Mouse (Mus musculus): ENCODE results near the gene Wdfy4.

Gene Wdfy4

DNA sequence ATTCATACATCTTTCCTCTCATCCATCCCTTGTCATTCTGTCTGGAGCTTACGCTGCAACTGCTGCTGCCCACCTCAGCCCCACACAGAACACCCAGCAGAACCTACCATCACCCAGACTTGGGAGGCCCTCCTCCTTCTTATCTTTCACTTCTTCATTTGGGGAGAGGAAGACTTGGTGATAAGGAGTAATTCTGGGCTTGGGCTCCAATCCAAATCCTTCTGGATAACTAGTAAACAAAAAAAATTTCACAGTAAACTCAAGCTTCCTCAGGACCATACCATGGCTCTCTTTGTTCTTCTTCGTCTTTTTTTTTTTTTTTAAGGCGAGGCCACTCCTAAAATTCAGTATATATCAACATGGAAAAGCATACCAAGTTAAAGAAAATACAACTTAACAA lies 112.0 kb downstream of the Wdfy4 start:
- no peak for DNase-seq

- no peak for DNase-seq
These were observed 113.0 kb downstream of the Wdfy4 start for GRCm38 (mm10) chr14:33072351-33072750.

- DNase-seq: no peak
These were observed 117.6 kb downstream of the Wdfy4 start for GRCm38 (mm10) chr14:33067676-33068075.

- DNase-seq: no peak
These were observed 122.3 kb downstream of the Wdfy4 start for GRCm38 (mm10) chr14:33062996-33063395.

DNA sequence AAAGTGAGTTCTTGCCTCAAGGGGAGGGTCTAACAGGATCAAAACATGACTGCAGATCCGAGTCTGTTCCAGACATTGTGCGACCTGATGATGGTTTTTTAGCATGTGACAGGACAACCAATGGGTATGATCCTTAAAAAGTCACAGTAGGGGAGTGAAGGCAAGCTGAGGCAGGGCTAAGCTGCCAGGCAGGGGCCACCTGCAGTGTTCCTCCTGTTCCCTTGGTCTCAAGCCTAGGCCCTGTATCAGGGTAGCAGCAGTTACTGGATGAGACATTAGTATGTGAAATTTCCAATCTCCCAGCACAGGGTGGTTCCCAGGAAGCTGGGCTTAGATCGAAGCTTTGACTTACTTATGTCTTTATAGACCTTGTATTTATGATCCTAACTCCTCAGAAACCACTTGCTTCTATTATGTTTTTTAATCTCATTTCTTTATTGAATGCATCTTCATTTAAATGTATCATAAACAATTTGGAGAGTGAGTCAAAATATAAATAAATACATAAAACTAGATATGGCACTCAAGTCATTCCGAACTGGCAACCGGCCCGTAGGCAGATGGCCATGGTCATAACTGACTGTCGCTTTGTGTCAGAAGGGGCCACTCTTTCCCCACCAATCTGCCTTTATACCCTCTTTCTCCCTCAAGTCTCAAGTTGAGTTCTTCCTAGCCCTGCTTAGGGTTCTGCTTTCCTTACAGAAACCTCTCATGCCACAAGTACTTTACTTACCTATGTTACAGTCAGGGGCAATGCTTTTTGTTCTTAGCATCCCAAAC lies 126.2 kb downstream of the Wdfy4 start:
- DNase-seq: peak; percentile 76 to 79

DNA sequence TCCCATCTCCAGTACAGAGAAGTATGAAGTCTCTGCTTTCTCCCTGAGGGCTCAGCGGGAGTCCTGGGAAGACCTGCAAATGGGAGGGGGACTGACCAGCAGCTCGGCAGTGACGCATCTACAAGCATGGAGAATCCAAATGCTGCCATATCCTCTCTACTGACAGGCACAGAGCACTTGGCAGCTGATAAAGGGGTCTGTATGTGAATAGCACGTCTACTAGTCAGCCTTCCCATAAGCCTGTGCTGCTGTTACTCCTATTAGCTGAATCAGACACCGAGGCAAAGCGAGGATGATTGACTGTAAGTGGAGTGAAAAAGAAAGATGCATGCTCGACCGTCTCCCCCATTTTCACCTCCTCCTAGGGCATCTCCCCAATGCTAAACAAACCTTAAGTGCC lies 131.9 kb downstream of the Wdfy4 start:
- no peak for DNase-seq

DNA sequence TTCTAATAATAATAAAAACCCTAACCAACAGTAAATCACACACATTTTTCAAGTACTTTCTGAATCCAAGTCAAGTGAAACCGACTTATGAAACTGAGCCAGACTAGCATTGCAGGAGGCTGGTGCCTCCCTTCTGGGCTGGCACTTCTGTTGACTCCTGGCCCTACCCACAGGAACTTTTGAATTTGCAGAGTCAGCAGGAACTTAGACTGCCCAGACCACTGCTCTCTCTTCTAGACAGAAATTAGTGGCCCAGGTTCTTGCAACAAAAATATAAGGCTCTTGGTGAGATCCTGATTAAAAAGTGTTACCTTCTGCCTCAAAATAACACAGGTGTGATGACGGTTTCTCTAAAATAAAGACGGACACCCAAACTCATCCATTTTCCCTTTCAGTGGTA lies 140.1 kb downstream of the Wdfy4 start:
- DNase-seq: no peak

GRCm38 (mm10) chr14:33036811-33037210 lies 148.5 kb downstream of the Wdfy4 start:
- peak in 1 of 2 experiments; percentile 12 for DNase-seq

- no peak for DNase-seq
These were observed 149.9 kb downstream of the Wdfy4 start for GRCm38 (mm10) chr14:33035386-33035785.

DNA sequence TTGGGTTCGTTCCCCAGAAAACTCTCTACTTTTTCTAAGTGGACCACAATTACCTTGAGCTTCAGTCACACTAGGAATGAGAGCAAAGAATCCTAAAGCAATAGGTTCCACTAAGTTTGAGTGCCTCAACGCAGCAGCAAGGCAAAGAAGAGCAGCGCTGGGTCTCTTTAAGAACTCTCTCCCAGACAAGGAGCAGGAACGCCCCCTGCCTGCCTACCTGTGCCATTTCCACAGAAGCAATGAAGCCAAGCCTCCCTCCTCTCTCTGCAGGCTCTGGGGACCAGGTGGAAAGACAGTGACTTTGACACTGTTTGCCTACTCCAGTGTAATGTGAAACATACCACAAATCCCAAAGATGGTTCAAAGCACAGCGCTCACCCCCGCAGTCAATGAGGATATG lies 151.9 kb downstream of the Wdfy4 start:
- peak; percentile 52 to 76 for DNase-seq

DNA sequence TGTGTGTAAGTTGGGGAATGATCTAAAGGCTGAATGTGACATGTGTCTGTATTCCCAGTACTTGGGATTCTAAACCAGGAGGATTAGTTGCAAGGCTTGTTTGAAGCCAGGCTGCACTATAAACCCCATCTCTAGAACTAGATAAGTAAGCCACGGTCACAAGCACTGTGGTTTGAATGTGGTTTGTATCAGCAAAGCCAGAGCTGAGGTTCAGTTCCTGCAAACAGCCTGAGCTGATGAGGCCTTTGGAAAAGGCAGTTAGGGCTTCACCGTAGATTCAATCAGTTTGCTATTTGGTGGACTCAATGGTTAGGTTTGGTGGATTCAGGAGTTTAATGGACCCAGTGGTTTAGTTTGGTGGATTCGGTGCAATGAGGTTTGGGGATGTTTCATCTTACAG lies 154.5 kb downstream of the Wdfy4 start:
- no peak for DNase-seq

DNA sequence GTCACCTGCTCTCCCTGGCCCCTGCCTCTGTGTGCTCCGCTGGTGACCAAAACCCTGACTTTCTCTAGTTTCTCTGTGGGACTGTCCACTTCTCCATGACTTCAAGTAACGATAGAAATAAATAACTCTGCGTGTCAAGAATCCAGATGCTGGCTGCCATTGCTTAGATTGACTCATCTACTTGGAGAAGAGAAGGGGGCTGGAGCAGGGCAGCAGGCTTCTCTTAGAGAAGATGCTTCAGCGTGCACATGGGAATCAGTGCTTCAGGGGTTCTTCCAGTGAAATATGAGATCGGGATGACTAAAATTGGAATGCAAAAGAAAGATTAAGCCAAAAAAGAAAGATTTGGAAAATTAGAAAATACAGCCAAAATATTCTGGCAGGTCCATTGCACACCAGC lies 165.7 kb downstream of the Wdfy4 start:
- DNase-seq: no peak

DNA sequence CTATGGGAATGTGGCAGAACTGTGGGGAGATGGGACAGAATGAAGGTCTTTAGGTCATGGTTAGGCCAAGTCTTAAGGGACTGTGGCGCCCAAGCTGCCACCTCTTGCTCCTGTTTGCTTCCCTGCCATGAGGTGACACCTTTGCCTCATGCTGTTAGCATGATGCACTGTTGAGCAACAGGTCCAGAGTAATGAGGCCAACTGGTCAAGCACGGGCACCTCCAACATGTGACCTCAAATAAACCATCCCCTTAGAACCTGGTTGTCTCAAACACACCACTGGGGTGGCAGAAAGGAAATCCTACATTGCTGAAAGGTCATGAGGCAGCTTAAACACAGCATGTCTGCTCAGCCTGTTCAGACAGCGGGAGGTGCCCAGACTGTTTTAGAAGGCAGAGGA lies 166.3 kb downstream of the Wdfy4 start:
- DNase-seq: no peak

GRCm38 (mm10) chr14:33007638-33008037 lies 177.7 kb downstream of the Wdfy4 start:
- DNase-seq: no peak

- no peak for DNase-seq
These were observed 180.2 kb downstream of the Wdfy4 start for GRCm38 (mm10) chr14:33005114-33005513.

DNA sequence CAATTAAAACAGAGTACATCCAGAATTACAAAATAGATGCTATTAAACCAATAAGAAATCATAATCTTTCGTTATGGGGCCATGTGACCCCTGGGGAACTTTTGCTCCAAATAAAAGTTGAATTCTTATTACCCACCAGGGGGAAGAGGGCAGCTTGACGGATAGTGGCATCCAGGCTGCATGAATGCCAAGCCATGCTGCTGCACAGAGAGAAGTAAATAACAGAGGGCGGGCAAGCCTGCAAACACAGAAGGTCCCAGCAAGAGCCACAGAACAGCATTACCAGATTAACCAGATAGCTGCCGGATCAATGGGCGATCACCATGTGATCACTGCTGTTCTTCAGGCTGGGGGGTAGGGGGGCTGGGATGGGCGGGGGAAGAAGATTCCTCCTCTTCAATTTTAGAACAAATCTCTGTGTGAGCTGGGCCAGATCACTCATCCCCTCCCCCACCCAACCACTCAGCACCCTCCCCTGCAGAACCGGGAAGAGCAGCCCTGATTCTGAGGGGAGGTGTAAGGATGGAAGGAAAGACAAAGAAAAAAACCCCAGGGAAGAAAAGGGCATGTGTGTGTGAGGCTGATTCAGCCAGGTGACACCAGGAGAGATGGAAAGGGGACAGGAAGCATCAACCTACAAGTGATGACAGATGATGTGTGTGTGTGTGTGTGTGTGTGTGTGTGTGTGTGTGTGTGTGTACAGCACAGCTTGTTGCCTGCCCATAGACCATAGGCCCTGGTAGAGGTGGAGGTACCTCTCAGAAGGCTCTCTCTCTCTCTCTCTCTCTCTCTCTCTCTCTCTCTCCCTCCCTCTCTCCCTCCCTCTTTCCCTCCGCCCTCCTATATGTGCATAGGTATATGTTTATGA lies 185.0 kb downstream of the Wdfy4 start:
- peak; percentile 32 to 50 for DNase-seq

GRCm38 (mm10) chr14:32999511-32999910 lies 185.8 kb downstream of the Wdfy4 start:
- no peak for DNase-seq

GRCm38 (mm10) chr14:32994954-32995636 lies 190.2 kb downstream of the Wdfy4 start:
- DNase-seq: no peak

GRCm38 (mm10) chr14:32991082-32991481 lies 194.2 kb downstream of the Wdfy4 start, which contains the start of gene Lrrc18:
Gene Lrrc18 (plus strand): TSS chr14:32991382.
- DNase-seq: no peak

DNA sequence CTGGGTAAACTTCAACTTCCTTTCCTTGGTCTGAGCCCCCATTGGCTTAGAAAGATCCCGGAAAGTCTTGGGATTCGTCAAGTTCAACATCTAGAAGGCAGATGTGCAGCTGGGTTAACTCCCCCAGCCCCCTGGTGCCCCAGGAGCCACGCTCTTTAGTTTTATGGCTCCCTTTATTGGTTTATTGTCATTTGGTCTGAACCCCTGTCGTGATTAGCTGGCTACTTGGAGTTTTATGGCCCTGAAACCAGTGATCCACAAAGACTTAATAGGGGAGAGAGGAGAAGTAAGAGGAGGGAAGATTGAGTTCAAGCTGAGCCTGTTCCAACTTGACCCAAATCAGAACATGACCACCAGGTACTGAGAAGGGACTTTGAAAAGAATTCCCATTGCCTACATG lies 198.6 kb downstream of the Wdfy4 start:
- DNase-seq: no peak

- DNase-seq: no peak
These were observed 201.1 kb downstream of the Wdfy4 start for GRCm38 (mm10) chr14:32984176-32984738.

GRCm38 (mm10) chr14:32970700-32971099 lies 214.6 kb downstream of the Wdfy4 start:
- DNase-seq: no peak

DNA sequence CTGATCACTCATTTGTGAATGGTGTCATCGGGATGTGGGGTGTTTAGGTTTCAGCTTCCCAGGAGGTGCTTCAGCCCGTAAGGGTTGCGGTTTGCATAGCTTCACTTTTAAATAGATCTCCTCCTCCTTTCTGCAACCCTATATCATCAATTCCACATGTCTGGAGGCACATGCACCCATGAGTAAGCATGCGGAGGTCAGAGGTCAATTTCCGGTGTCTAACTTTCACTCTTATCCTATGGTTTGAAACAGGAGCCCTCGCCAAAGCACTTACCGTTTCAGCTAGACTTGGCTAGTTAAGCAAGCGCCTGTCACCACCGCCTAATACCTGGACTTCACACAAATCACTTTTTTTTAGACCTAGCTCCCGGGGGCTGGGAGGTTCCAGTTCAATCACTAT lies 220.6 kb downstream of the Wdfy4 start:
- DNase-seq: no peak
